8 mouse cellular contexts compared by ENCODE assay signal in the genomic region with DNA sequence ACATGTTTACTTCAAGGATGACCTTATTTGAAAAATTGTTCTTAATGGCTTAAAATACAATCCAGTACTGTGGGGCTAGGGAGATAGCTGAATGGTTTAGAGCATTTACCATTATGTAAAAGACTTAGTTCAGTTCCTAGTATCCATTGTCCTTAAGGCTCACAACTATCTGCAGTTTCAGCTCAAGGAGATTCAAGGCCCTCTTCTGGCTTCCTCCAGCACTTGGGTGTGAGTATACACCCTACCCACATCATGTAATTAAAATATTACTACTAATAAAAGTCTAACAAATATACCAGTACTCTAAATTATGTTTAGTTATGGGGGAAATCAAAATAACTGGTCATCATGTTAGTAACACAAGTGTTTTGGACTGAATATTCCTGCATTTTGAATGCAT. TPM values are rescaled to one million over a fixed set of nuclear protein-coding genes. Genes with fewer than 3 reads are reported as not detected.
A peak's percentile ranks its signal among the peaks of the same experiment; 100 is the strongest.
DNase-seq lines count a peak whose midpoint lies in the region; ATAC-seq lines count a peak whose summit lies in the region.

No protein-coding gene starts in this region.

- H3K27ac ChIP-seq in heart, embryonic 13.5 days (replicated peaks) = no peak overlapping the region
- H3K27ac ChIP-seq in hindbrain, embryonic 12.5 days = no peak overlapping the region
- no peak overlapping the region for H3K27ac ChIP-seq in midbrain, embryonic 12.5 days (replicated peaks)

- peak overlapping the region; percentile 83; the same call in 1 of the 2 replicates for H3K9ac ChIP-seq in heart, embryonic 13.5 days
- H3K9ac ChIP-seq in hindbrain, embryonic 12.5 days = no peak overlapping the region
- no peak overlapping the region for H3K9ac ChIP-seq in midbrain, embryonic 12.5 days (replicated peaks)

- no peak for DNase-seq in heart, adult 18-20 months
- DNase-seq in MEL-GATA-1-ER (ENCODE audit: extremely low read depth, low read depth) = peak; percentile 32
- DNase-seq in cerebellum, postnatal 10 days = no peak
- DNase-seq in spleen, postnatal 36 days (ENCODE audit: low spot score in 2 of 2) = no peak
- no peak for DNase-seq in yolk sac, embryonic 10.5 days (ENCODE audit: low spot score)

- H3K4me1 ChIP-seq in heart, embryonic 13.5 days = peaks cover 17% of the 10 kb centered on the region
- peaks cover 19% of the 10 kb centered on the region for H3K4me1 ChIP-seq in hindbrain, embryonic 12.5 days
- H3K4me1 ChIP-seq in midbrain, embryonic 12.5 days = peaks cover 14% of the 10 kb centered on the region

- H3K36me3 ChIP-seq in heart, embryonic 13.5 days = peaks cover 39% of the 10 kb centered on the region
- H3K36me3 ChIP-seq in hindbrain, embryonic 12.5 days = peaks cover 23% of the 10 kb centered on the region
- peaks cover 18% of the 10 kb centered on the region for H3K36me3 ChIP-seq in midbrain, embryonic 12.5 days

- H3K4me3 ChIP-seq in heart, embryonic 13.5 days = peak overlapping the region; percentile 63
- H3K4me3 ChIP-seq in hindbrain, embryonic 12.5 days = peak overlapping the region; percentile 14
- peak overlapping the region; percentile 61 for H3K4me3 ChIP-seq in midbrain, embryonic 12.5 days

- no peak for ATAC-seq in heart, embryonic 13.5 days (ENCODE audit: extremely low read depth, insufficient number of reproducible peaks, low FRiP score, low TSS enrichment)
- ATAC-seq in hindbrain, embryonic 12.5 days (ENCODE audit: low FRiP score) = no peak
- no peak for ATAC-seq in midbrain, embryonic 12.5 days (ENCODE audit: low FRiP score, low read depth)

- no peaks in the 10 kb centered on the region for H3K27me3 ChIP-seq in heart, embryonic 13.5 days (replicated peaks)
- H3K27me3 ChIP-seq in hindbrain, embryonic 12.5 days = no peaks in the 10 kb centered on the region
- no peaks in the 10 kb centered on the region for H3K27me3 ChIP-seq in midbrain, embryonic 12.5 days

- no peaks in the 10 kb centered on the region for H3K9me3 ChIP-seq in heart, embryonic 13.5 days
- no peaks in the 10 kb centered on the region for H3K9me3 ChIP-seq in hindbrain, embryonic 12.5 days (replicated peaks)
- no peaks in the 10 kb centered on the region for H3K9me3 ChIP-seq in midbrain, embryonic 12.5 days

- peak overlapping the region; percentile 66 for H3K4me2 ChIP-seq in heart, embryonic 13.5 days
- peak overlapping the region; percentile 63 for H3K4me2 ChIP-seq in hindbrain, embryonic 12.5 days (replicated peaks)
- peak overlapping the region; percentile 80 for H3K4me2 ChIP-seq in midbrain, embryonic 12.5 days (replicated peaks)

RNA-seq across cellular contexts. Expression of gene Kdelc1, which starts 1.0 kb away (rescaled TPM):
- 38.1 and 45.5 TPM in 2 replicates for polyA plus RNA-seq in heart, embryonic 13.5 days (2015; fragmentation: Nextera tagmentation; extraction: Ambion mirVana)
- 10 to 100 TPM; 15.6 to 16.9 TPM for total RNA-seq in heart, adult 18-20 months (2021)
- polyA plus RNA-seq in hindbrain, embryonic 12.5 days (2016; fragmentation: Nextera tagmentation; extraction: Ambion mirVana) = 47.5 and 49.9 TPM in 2 replicates
- 46.9 and 50.2 TPM in 2 replicates for polyA plus RNA-seq in midbrain, embryonic 12.5 days (2016; fragmentation: Nextera tagmentation; extraction: Ambion mirVana)

RNA-seq across cellular contexts. Expression of gene Bivm, which starts 1.2 kb away (rescaled TPM):
- 12.4 and 12.6 TPM in 2 replicates for polyA plus RNA-seq in heart, embryonic 13.5 days (2015; fragmentation: Nextera tagmentation; extraction: Ambion mirVana)
- 10 to 100 TPM in 1 of 2 experiments, 1 to 10 TPM in 1; 8.9 to 11.2 TPM for total RNA-seq in heart, adult 18-20 months (2021)
- 24.8 and 30.8 TPM in 2 replicates for polyA plus RNA-seq in hindbrain, embryonic 12.5 days (2016; fragmentation: Nextera tagmentation; extraction: Ambion mirVana)
- 28.6 and 30.4 TPM in 2 replicates for polyA plus RNA-seq in midbrain, embryonic 12.5 days (2016; fragmentation: Nextera tagmentation; extraction: Ambion mirVana)

RNA-seq across cellular contexts. Expression of gene Tex30, which starts 15.3 kb away (rescaled TPM):
- polyA plus RNA-seq in heart, embryonic 13.5 days (2015; fragmentation: Nextera tagmentation; extraction: Ambion mirVana) = 69.3 and 71.2 TPM in 2 replicates
- total RNA-seq in heart, adult 18-20 months (2021) = 10 to 100 TPM in 1 of 2 experiments, 1 to 10 TPM in 1; 8.3 to 10.4 TPM
- polyA plus RNA-seq in hindbrain, embryonic 12.5 days (2016; fragmentation: Nextera tagmentation; extraction: Ambion mirVana) = 62.8 and 66.0 TPM in 2 replicates
- polyA plus RNA-seq in midbrain, embryonic 12.5 days (2016; fragmentation: Nextera tagmentation; extraction: Ambion mirVana) = 85.2 and 85.7 TPM in 2 replicates

RNA-seq across cellular contexts. Expression of gene Ercc5, which starts 30.0 kb away (rescaled TPM):
- polyA plus RNA-seq in heart, embryonic 13.5 days (2015; fragmentation: Nextera tagmentation; extraction: Ambion mirVana) = 10.2 and 11.8 TPM in 2 replicates
- total RNA-seq in heart, adult 18-20 months (2021) = 10 to 100 TPM; 14.8 to 16.2 TPM
- 41.3 and 49.4 TPM in 2 replicates for polyA plus RNA-seq in hindbrain, embryonic 12.5 days (2016; fragmentation: Nextera tagmentation; extraction: Ambion mirVana)
- 46.0 and 47.9 TPM in 2 replicates for polyA plus RNA-seq in midbrain, embryonic 12.5 days (2016; fragmentation: Nextera tagmentation; extraction: Ambion mirVana)

RNA-seq across cellular contexts. Expression of gene Gm8251, which starts 55.8 kb away (rescaled TPM):
- polyA plus RNA-seq in heart, embryonic 13.5 days (2015; fragmentation: Nextera tagmentation; extraction: Ambion mirVana) = 0.06 TPM in 1 of 2 replicates, not detected in the other
- total RNA-seq in heart, adult 18-20 months (2021) = not detected
- 0.08 and 0.18 TPM in 2 replicates for polyA plus RNA-seq in hindbrain, embryonic 12.5 days (2016; fragmentation: Nextera tagmentation; extraction: Ambion mirVana)
- polyA plus RNA-seq in midbrain, embryonic 12.5 days (2016; fragmentation: Nextera tagmentation; extraction: Ambion mirVana) = 0.14 and 0.24 TPM in 2 replicates
